Mouse (Mus musculus) kidney, embryonic 16.5 days (tissue): ENCODE measurements around the gene Gm43720. TPM values are rescaled to one million over a fixed set of nuclear protein-coding genes. Genes with fewer than 3 reads are reported as not detected.

Experiments
- ATAC-seq: fragments of 200-750 bp; cut with Nextera tagmentation; 2 replicates; pipeline ENCODE4 v1.8.0; 2017; ENCODE audit warnings: moderate TSS enrichment; ENCODE audit not compliant: low FRiP score, low TSS enrichment
- H3K27ac ChIP-seq: fragments of 300-500 bp; sonication (generic); 2 replicates; pipeline ENCODE4 v1.5.1; 2014; ENCODE audit warnings: low read length
- H3K27me3 ChIP-seq: fragments of 300-500 bp; sonication (generic); 2 replicates; pipeline ENCODE4 v1.6.1; 2014; ENCODE audit warnings: low read length, control low read depth, mixed read lengths; ENCODE audit not compliant: insufficient read depth
- H3K36me3 ChIP-seq: fragments of 300-500 bp; sonication (generic); 2 replicates; pipeline ENCODE4 v1.6.1; 2014; ENCODE audit warnings: low read length, control low read depth, mixed read lengths; ENCODE audit not compliant: insufficient read depth
- H3K4me1 ChIP-seq: fragments of 300-500 bp; sonication (generic); 2 replicates; pipeline ENCODE4 v1.6.1; 2014; ENCODE audit warnings: low read length, control low read depth, mixed read lengths; ENCODE audit not compliant: insufficient read depth
- H3K4me2 ChIP-seq: fragments of 300-500 bp; sonication (generic); replicated peaks from 2 replicates; pipeline ENCODE4 v1.6.1; 2014; ENCODE audit warnings: low read depth, low read length
- H3K4me3 ChIP-seq: fragments of 300-500 bp; sonication (generic); 2 replicates; pipeline ENCODE4 v1.5.1; 2014; ENCODE audit warnings: mild to moderate bottlenecking, low read length
- H3K9ac ChIP-seq: fragments of 300-500 bp; sonication (generic); replicated peaks from 2 replicates; pipeline ENCODE4 v1.6.1; 2014; ENCODE audit warnings: low read length
- H3K9me3 ChIP-seq: fragments of 300-500 bp; sonication (generic); 2 replicates; pipeline ENCODE4 v1.6.1; 2016; ENCODE audit warnings: low read length, control low read depth
- WGBS: fragments of 180-500 bp; shearing (Covaris S2); extraction: QIAGEN DNeasy Blood & Tissue Kit; methylation state at CpG from one replicate; pipeline ENCODE4 v1.1.7; 2014; 5-methylcytosine and 5-hydroxymethylcytosine counted together
- polyA plus RNA-seq: library from polyadenylated mRNA; unstranded; fragments of >200 nt; fragmentation: Nextera tagmentation; extraction: Ambion mirVana; gene quantifications from 2 replicates; pipeline ENCODE4 v1.2.1, GENCODE M21; 2015

The Gm43720 gene
- polyA plus RNA-seq, 1 experiment from 2014 or later: 0.15 TPM

GRCm38 (mm10) chr5:138263260-138264206, 16.2 kb downstream of the Gm43720 start, which contains the start of gene BC037034:
TSS of gene BC037034 (minus strand) at chr5:138264033.
- WGBS: under 1% methylated on average over 70 of the region's 71 CpGs

GRCm38 (mm10) chr5:138262582-138263240, 17.0 kb downstream of the Gm43720 start:
- peak overlapping the region; percentile 98 for H3K4me2 ChIP-seq
- peaks cover 41% of the 10 kb centered on the region for H3K36me3 ChIP-seq
- H3K27me3 ChIP-seq: no peaks in the 10 kb centered on the region
- H3K4me1 ChIP-seq: peaks cover 25% of the 10 kb centered on the region
- H3K4me3 ChIP-seq: peak overlapping the region; percentile 91
- 62% methylated on average over 18 of the region's 18 CpGs for WGBS
- no peak for ATAC-seq
- H3K9me3 ChIP-seq: no peaks in the 10 kb centered on the region
- no peak overlapping the region; the same call in 1 of the 2 replicates for H3K27ac ChIP-seq
- H3K9ac ChIP-seq: peak overlapping the region; percentile 96

More at GRCm38 (mm10) chr5:138263260-138264206, 16.2 kb downstream of the Gm43720 start, which contains the start of gene BC037034:
- H3K9ac ChIP-seq: peak within 1 kb of the TSS; percentile 96
- peak; percentile 91 for ATAC-seq
- H3K27ac ChIP-seq: peak within 1 kb of the TSS; percentile 61
- H3K4me1 ChIP-seq: peaks cover 25% of the 10 kb centered on the region
- H3K4me3 ChIP-seq: peak within 1 kb of the TSS; percentile 91
- H3K27me3 ChIP-seq: no peaks in the 10 kb centered on the region
- no peaks in the 10 kb centered on the region for H3K9me3 ChIP-seq
- H3K36me3 ChIP-seq: peaks cover 38% of the 10 kb centered on the region
- H3K4me2 ChIP-seq: peak within 1 kb of the TSS; percentile 98

- no peaks in the 10 kb centered on the region for H3K27me3 ChIP-seq
- 74% methylated on average over 4 of the region's 4 CpGs for WGBS
- H3K4me3 ChIP-seq: no peak overlapping the region
- H3K4me2 ChIP-seq: no peak overlapping the region
- ATAC-seq: no peak
- peaks cover 25% of the 10 kb centered on the region for H3K4me1 ChIP-seq
- H3K9ac ChIP-seq: no peak overlapping the region
- H3K27ac ChIP-seq: no peak overlapping the region
- peaks cover 41% of the 10 kb centered on the region for H3K36me3 ChIP-seq
- H3K9me3 ChIP-seq: no peaks in the 10 kb centered on the region
These were observed 17.8 kb downstream of the Gm43720 start for GRCm38 (mm10) chr5:138262001-138262400.

- H3K4me3 ChIP-seq: no peak overlapping the region
- ATAC-seq: no peak
- no peaks in the 10 kb centered on the region for H3K9me3 ChIP-seq
- H3K9ac ChIP-seq: no peak overlapping the region
- H3K36me3 ChIP-seq: peaks cover 36% of the 10 kb centered on the region
- no peak overlapping the region for H3K4me2 ChIP-seq
- WGBS: 88% methylated on average over 11 of the region's 11 CpGs
- no peaks in the 10 kb centered on the region for H3K27me3 ChIP-seq
- no peak overlapping the region for H3K27ac ChIP-seq
- peaks cover 32% of the 10 kb centered on the region for H3K4me1 ChIP-seq
These were observed 18.9 kb downstream of the Gm43720 start for GRCm38 (mm10) chr5:138260834-138261233.

- no peak overlapping the region for H3K4me2 ChIP-seq
- WGBS: 87% methylated on average over 10 of the region's 10 CpGs
- no peak overlapping the region for H3K9ac ChIP-seq
- ATAC-seq: no peak
- H3K9me3 ChIP-seq: no peaks in the 10 kb centered on the region
- H3K27ac ChIP-seq: no peak overlapping the region
- peaks cover 30% of the 10 kb centered on the region for H3K4me1 ChIP-seq
- no peaks in the 10 kb centered on the region for H3K27me3 ChIP-seq
- H3K4me3 ChIP-seq: no peak overlapping the region
- H3K36me3 ChIP-seq: peaks cover 34% of the 10 kb centered on the region
These were observed 19.7 kb downstream of the Gm43720 start for GRCm38 (mm10) chr5:138260051-138260450.

- Histone ChIP-seq H3K4me2 (no peak overlapping the region), H3K27me3 (no peaks in the 10 kb centered on the region), H3K36me3 (peaks cover 34% of the 10 kb centered on the region), H3K4me3 (no peak overlapping the region), H3K9me3 (no peaks in the 10 kb centered on the region), H3K27ac (no peak overlapping the region), H3K9ac (no peak overlapping the region), H3K4me1 (peaks cover 27% of the 10 kb centered on the region)
- WGBS: 53% methylated on average over 7 of the region's 7 CpGs
- no peak for ATAC-seq
These were observed 20.8 kb downstream of the Gm43720 start for GRCm38 (mm10) chr5:138258993-138259392.

GRCm38 (mm10) chr5:138258542-138258941, 21.2 kb downstream of the Gm43720 start:
- Histone ChIP-seq H3K9me3 (no peaks in the 10 kb centered on the region), H3K36me3 (peaks cover 34% of the 10 kb centered on the region), H3K27ac (no peak overlapping the region), H3K4me2 (no peak overlapping the region), H3K27me3 (no peaks in the 10 kb centered on the region), H3K4me1 (peaks cover 27% of the 10 kb centered on the region), H3K9ac (no peak overlapping the region), H3K4me3 (no peak overlapping the region)
- 70% methylated on average over 6 of the region's 6 CpGs for WGBS
- ATAC-seq: no peak

GRCm38 (mm10) chr5:138258078-138258477, 21.7 kb downstream of the Gm43720 start:
- WGBS: 90% methylated on average over 3 of the region's 3 CpGs
- Histone ChIP-seq H3K4me1 (peaks cover 25% of the 10 kb centered on the region), H3K27ac (no peak overlapping the region), H3K4me3 (no peak overlapping the region), H3K4me2 (no peak overlapping the region), H3K9ac (no peak overlapping the region), H3K9me3 (0 out of 2 replicates have a peak, but pooled peaks cover 2% of the 10 kb centered on the region), H3K27me3 (no peaks in the 10 kb centered on the region), H3K36me3 (peaks cover 34% of the 10 kb centered on the region)
- ATAC-seq: no peak

- no peak overlapping the region for H3K9ac ChIP-seq
- H3K36me3 ChIP-seq: peaks cover 34% of the 10 kb centered on the region
- H3K4me2 ChIP-seq: no peak overlapping the region
- H3K4me3 ChIP-seq: no peak overlapping the region
- peaks cover 20% of the 10 kb centered on the region for H3K4me1 ChIP-seq
- H3K27ac ChIP-seq: no peak overlapping the region
- ATAC-seq: no peak
- H3K9me3 ChIP-seq: 0 out of 2 replicates have a peak, but pooled peaks cover 4% of the 10 kb centered on the region
- 89% methylated on average over 4 of the region's 4 CpGs for WGBS
- no peaks in the 10 kb centered on the region for H3K27me3 ChIP-seq
These were observed 22.2 kb downstream of the Gm43720 start for GRCm38 (mm10) chr5:138257585-138257978.
